Comparison of ENCODE assay signal across 27 mouse cellular contexts in genomic region chr5:140556859-140557258, GRCm38 (mm10). TPM values are rescaled to one million over a fixed set of nuclear protein-coding genes. Genes with fewer than 3 reads are reported as not detected.
DNase-seq lines count a peak whose midpoint lies in the region; ATAC-seq lines count a peak whose summit lies in the region.
"Had no signal": no experiment of that assay in that cellular context is flagged by ENCODE, and none has a peak within 500 bp of the region (broad histone marks: within the 10 kb centered on the region; RNA-seq: fewer than 3 reads in every experiment).

No protein-coding gene starts in this region.

- DNase-seq in forebrain, embryonic 10.5 days (ENCODE audit: extremely low spot score, low spot score), result no peak
- no peak for DNase-seq in lung, postnatal 36 days
- peak; percentile 48 to 50 for DNase-seq in thymus, postnatal 10 days (ENCODE audit: low spot score in 2 of 2)
- DNase-seq in cerebellum, postnatal 14 days, result no peak
- DNase-seq: adrenal gland, postnatal 10 days; cerebellum, adult 11-12 months; cerebellum, postnatal 25 days; gastrocnemius, postnatal 36 days; heart, postnatal 10 days; lung, postnatal 4 days had no signal

- peak overlapping the region; percentile 44 for H3K27ac ChIP-seq in forebrain, embryonic 10.5 days
- H3K27ac ChIP-seq in forebrain, embryonic 13.5 days, result no peak overlapping the region
- no peak overlapping the region for H3K27ac ChIP-seq in lung, embryonic 15.5 days
- H3K27ac ChIP-seq in embryonic facial prominence, embryonic 13.5 days, result 0 out of 2 replicates have a peak overlapping the region, but pooled peaks have one; percentile 16
- no peak overlapping the region for H3K27ac ChIP-seq in intestine, embryonic 16.5 days (ENCODE audit: low read length)
- H3K27ac ChIP-seq: hindbrain, embryonic 13.5 days; kidney, embryonic 15.5 days; limb, embryonic 13.5 days; liver, embryonic 14.5 days; midbrain, embryonic 12.5 days; neural tube, embryonic 13.5 days had no signal

- no peaks in the 10 kb centered on the region for H3K36me3 ChIP-seq in forebrain, embryonic 10.5 days (replicated peaks)
- no peaks in the 10 kb centered on the region for H3K36me3 ChIP-seq in forebrain, embryonic 13.5 days (ENCODE audit: poor library complexity, severe bottlenecking)
- H3K36me3 ChIP-seq in lung, embryonic 15.5 days, result no peaks in the 10 kb centered on the region
- H3K36me3 ChIP-seq in embryonic facial prominence, embryonic 13.5 days, result no peaks in the 10 kb centered on the region
- no peaks in the 10 kb centered on the region for H3K36me3 ChIP-seq in intestine, embryonic 16.5 days (ENCODE audit: control insufficient read depth, insufficient read depth, low read length)
- H3K36me3 ChIP-seq: hindbrain, embryonic 13.5 days; kidney, embryonic 15.5 days; limb, embryonic 13.5 days; midbrain, embryonic 12.5 days; neural tube, embryonic 13.5 days had no signal

- no peak overlapping the region for H3K9ac ChIP-seq in forebrain, embryonic 13.5 days
- H3K9ac ChIP-seq in lung, embryonic 15.5 days, result no peak overlapping the region
- no peak overlapping the region for H3K9ac ChIP-seq in embryonic facial prominence, embryonic 13.5 days
- H3K9ac ChIP-seq in intestine, embryonic 16.5 days (ENCODE audit: low read depth, low read length), result no peak overlapping the region
- H3K9ac ChIP-seq: hindbrain, embryonic 13.5 days; kidney, embryonic 15.5 days; limb, embryonic 13.5 days; liver, embryonic 14.5 days; midbrain, embryonic 12.5 days; neural tube, embryonic 13.5 days had no signal

- H3K4me1 ChIP-seq in forebrain, embryonic 10.5 days, result peaks cover 9% of the 10 kb centered on the region
- H3K4me1 ChIP-seq in forebrain, embryonic 13.5 days, result no peaks in the 10 kb centered on the region
- H3K4me1 ChIP-seq in lung, embryonic 15.5 days, result no peaks in the 10 kb centered on the region
- H3K4me1 ChIP-seq in embryonic facial prominence, embryonic 13.5 days, result no peaks in the 10 kb centered on the region
- H3K4me1 ChIP-seq in intestine, embryonic 16.5 days (ENCODE audit: control insufficient read depth, insufficient read depth, low read length), result no peaks in the 10 kb centered on the region
- H3K4me1 ChIP-seq: hindbrain, embryonic 13.5 days; limb, embryonic 13.5 days; midbrain, embryonic 12.5 days had no signal

- WGBS in forebrain, embryonic 10.5 days, result 62% methylated on average over 3 of the region's 3 CpGs
- WGBS in forebrain, embryonic 13.5 days, result 60% methylated on average over 3 of the region's 3 CpGs
- 58% methylated on average over 3 of the region's 3 CpGs for WGBS in lung, embryonic 15.5 days
- WGBS in embryonic facial prominence, embryonic 13.5 days, result 62% methylated on average over 3 of the region's 3 CpGs
- 72% methylated on average over 3 of the region's 3 CpGs for WGBS in intestine, embryonic 16.5 days

- H3K4me2 ChIP-seq in forebrain, embryonic 13.5 days, result no peak overlapping the region
- no peak overlapping the region for H3K4me2 ChIP-seq in lung, embryonic 15.5 days
- H3K4me2 ChIP-seq in embryonic facial prominence, embryonic 13.5 days, result no peak overlapping the region
- no peak overlapping the region for H3K4me2 ChIP-seq in intestine, embryonic 16.5 days (ENCODE audit: low read depth, low read length)
- H3K4me2 ChIP-seq: hindbrain, embryonic 13.5 days; kidney, embryonic 15.5 days; limb, embryonic 13.5 days; midbrain, embryonic 12.5 days; neural tube, embryonic 13.5 days had no signal

- H3K9me3 ChIP-seq in forebrain, embryonic 10.5 days, result no peaks in the 10 kb centered on the region
- H3K9me3 ChIP-seq in forebrain, embryonic 13.5 days (replicated peaks), result no peaks in the 10 kb centered on the region
- H3K9me3 ChIP-seq in lung, embryonic 15.5 days, result no peaks in the 10 kb centered on the region
- H3K9me3 ChIP-seq in embryonic facial prominence, embryonic 13.5 days, result no peaks in the 10 kb centered on the region
- H3K9me3 ChIP-seq in intestine, embryonic 16.5 days (ENCODE audit: control insufficient read depth, low read length), result no peaks in the 10 kb centered on the region
- H3K9me3 ChIP-seq: hindbrain, embryonic 13.5 days; kidney, embryonic 15.5 days; limb, embryonic 13.5 days; midbrain, embryonic 12.5 days; neural tube, embryonic 13.5 days had no signal

- ATAC-seq in forebrain, embryonic 13.5 days, result no peak
- peak; percentile 67 for ATAC-seq in lung, embryonic 15.5 days (ENCODE audit: borderline replicate concordance, extremely low read depth, low FRiP score, low TSS enrichment)
- ATAC-seq in embryonic facial prominence, embryonic 13.5 days (ENCODE audit: insufficient number of reproducible peaks, insufficient read depth, low FRiP score, low TSS enrichment, low read depth), result no peak
- ATAC-seq in intestine, embryonic 16.5 days, result no peak
- ATAC-seq: activated CD4-positive, CD25-positive, alpha-beta regulatory T cell, adult 4 months; CD4-positive, CD25-positive, alpha-beta regulatory T cell, adult 4 months; forebrain, embryonic 16.5 days; Patski had no signal

- no peaks in the 10 kb centered on the region for H3K27me3 ChIP-seq in forebrain, embryonic 10.5 days (ENCODE audit: poor library complexity, severe bottlenecking)
- no peaks in the 10 kb centered on the region for H3K27me3 ChIP-seq in forebrain, embryonic 13.5 days
- no peaks in the 10 kb centered on the region for H3K27me3 ChIP-seq in lung, embryonic 15.5 days
- no peaks in the 10 kb centered on the region for H3K27me3 ChIP-seq in embryonic facial prominence, embryonic 13.5 days
- no peaks in the 10 kb centered on the region for H3K27me3 ChIP-seq in intestine, embryonic 16.5 days (replicated peaks; ENCODE audit: control insufficient read depth, insufficient read depth, low read length)
- H3K27me3 ChIP-seq: hindbrain, embryonic 13.5 days; kidney, embryonic 15.5 days; limb, embryonic 13.5 days; midbrain, embryonic 12.5 days; neural tube, embryonic 13.5 days; Patski had no signal

- no peak overlapping the region for H3K4me3 ChIP-seq in forebrain, embryonic 10.5 days
- H3K4me3 ChIP-seq in forebrain, embryonic 13.5 days, result no peak overlapping the region
- H3K4me3 ChIP-seq in lung, embryonic 15.5 days, result no peak overlapping the region
- H3K4me3 ChIP-seq in embryonic facial prominence, embryonic 13.5 days, result no peak overlapping the region
- no peak overlapping the region for H3K4me3 ChIP-seq in intestine, embryonic 16.5 days (ENCODE audit: low read length)
- H3K4me3 ChIP-seq: hindbrain, embryonic 13.5 days; kidney, embryonic 15.5 days; limb, embryonic 13.5 days; midbrain, embryonic 12.5 days; neural tube, embryonic 13.5 days had no signal

RNA-seq across cellular contexts. Expression of gene Grifin, which starts 8.0 kb away (rescaled TPM):
- not detected in 2 replicates for polyA plus RNA-seq in forebrain, embryonic 10.5 days (2016; fragmentation: Nextera tagmentation; extraction: Ambion mirVana)
- 0.49 TPM in 1 of 2 replicates, not detected in the other for polyA plus RNA-seq in forebrain, embryonic 13.5 days (2015; fragmentation: Nextera tagmentation; extraction: Ambion mirVana)
- 0.28 TPM in 1 of 2 replicates, not detected in the other for polyA plus RNA-seq in lung, embryonic 15.5 days (2015; fragmentation: Nextera tagmentation; extraction: Ambion mirVana)
- polyA plus RNA-seq in embryonic facial prominence, embryonic 13.5 days (2015; fragmentation: Nextera tagmentation; extraction: Ambion mirVana), result not detected in 2 replicates
- 0.70 and 0.80 TPM in 2 replicates for polyA plus RNA-seq in intestine, embryonic 16.5 days (2015; fragmentation: Nextera tagmentation; extraction: Ambion mirVana)
- polyA plus RNA-seq: forebrain, embryonic 16.5 days; hindbrain, embryonic 13.5 days; intestine, embryonic 14.5 days; large intestine, adult 2 months; limb, embryonic 13.5 days; midbrain, embryonic 12.5 days; neural tube, embryonic 13.5 days; small intestine, adult 2 months had no signal

RNA-seq across cellular contexts. Expression of gene Lfng, which starts 50.3 kb away (rescaled TPM):
- 33.1 and 33.3 TPM in 2 replicates for polyA plus RNA-seq in forebrain, embryonic 10.5 days (2016; fragmentation: Nextera tagmentation; extraction: Ambion mirVana)
- 28.8 and 31.8 TPM in 2 replicates for polyA plus RNA-seq in forebrain, embryonic 13.5 days (2015; fragmentation: Nextera tagmentation; extraction: Ambion mirVana)
- polyA plus RNA-seq in lung, embryonic 15.5 days (2015; fragmentation: Nextera tagmentation; extraction: Ambion mirVana), result 22.5 and 27.8 TPM in 2 replicates
- 20.6 and 21.8 TPM in 2 replicates for polyA plus RNA-seq in embryonic facial prominence, embryonic 13.5 days (2015; fragmentation: Nextera tagmentation; extraction: Ambion mirVana)
- 11.9 and 13.4 TPM in 2 replicates for polyA plus RNA-seq in intestine, embryonic 16.5 days (2015; fragmentation: Nextera tagmentation; extraction: Ambion mirVana)

RNA-seq across cellular contexts. Expression of gene Chst12, which starts 51.5 kb away (rescaled TPM):
- 14.0 and 15.1 TPM in 2 replicates for polyA plus RNA-seq in forebrain, embryonic 10.5 days (2016; fragmentation: Nextera tagmentation; extraction: Ambion mirVana)
- polyA plus RNA-seq in forebrain, embryonic 13.5 days (2015; fragmentation: Nextera tagmentation; extraction: Ambion mirVana), result 8.8 and 11.1 TPM in 2 replicates
- polyA plus RNA-seq in lung, embryonic 15.5 days (2015; fragmentation: Nextera tagmentation; extraction: Ambion mirVana), result 21.4 and 22.6 TPM in 2 replicates
- polyA plus RNA-seq in embryonic facial prominence, embryonic 13.5 days (2015; fragmentation: Nextera tagmentation; extraction: Ambion mirVana), result 18.4 and 18.7 TPM in 2 replicates
- polyA plus RNA-seq in intestine, embryonic 16.5 days (2015; fragmentation: Nextera tagmentation; extraction: Ambion mirVana), result 19.9 and 21.0 TPM in 2 replicates

Comparison
In these comparisons a context has a peak if more than half of its experiments do, and no peak if none do; other contexts are left out.
1. H3K27ac ChIP-seq: peak in forebrain, embryonic 10.5 days (single experiment) and embryonic facial prominence, embryonic 13.5 days (single experiment); none in forebrain, embryonic 13.5 days (single experiment), lung, embryonic 15.5 days (single experiment) and intestine, embryonic 16.5 days (single experiment).
2. DNase-seq: peak in thymus, postnatal 10 days (2 of 2); none in forebrain, embryonic 10.5 days (single experiment), lung, postnatal 36 days (single experiment) and cerebellum, postnatal 14 days (0 of 2).